Mouse (Mus musculus) bone marrow macrophage, adult 2 months (primary cell): ENCODE data around the gene Dlk1. TPM values are rescaled to one million over a fixed set of nuclear protein-coding genes. Genes with fewer than 3 reads are reported as not detected.

Source experiments
- H3K27ac ChIP-seq: 2 replicates; pipeline ENCODE4 v1.5.1; 2012; ENCODE audit warnings: low read depth, low read length; ENCODE audit not compliant: insufficient read depth
- H3K4me1 ChIP-seq: 2 replicates; pipeline ENCODE4 v1.6.1; 2012; ENCODE audit warnings: low read length; ENCODE audit not compliant: control insufficient read depth, insufficient read depth
- H3K4me3 ChIP-seq: 2 replicates; pipeline ENCODE4 v1.5.1; 2012; ENCODE audit warnings: mild to moderate bottlenecking, low read length, moderate library complexity; ENCODE audit not compliant: insufficient read depth
- CTCF ChIP-seq: IDR thresholded peaks from 2 replicates; pipeline ENCODE4 v1.5.1; 2012; ENCODE audit warnings: low read depth, mild to moderate bottlenecking, low read length, moderate library complexity
- POLR2A ChIP-seq: IDR thresholded peaks from 2 replicates; pipeline ENCODE4 v1.6.1; 2012; ENCODE audit warnings: mild to moderate bottlenecking, low read depth, low read length, borderline replicate concordance
- polyA plus RNA-seq: library from polyadenylated mRNA; stranded (reverse); fragments of >200 nt; gene quantifications from 2 replicates; pipeline ENCODE4 v1.2.4, GENCODE M21; 2012; ENCODE audit not compliant: missing spikeins, insufficient read depth, insufficient read length

Dlk1 gene
- polyA plus RNA-seq, 1 experiment: not detected

DNA sequence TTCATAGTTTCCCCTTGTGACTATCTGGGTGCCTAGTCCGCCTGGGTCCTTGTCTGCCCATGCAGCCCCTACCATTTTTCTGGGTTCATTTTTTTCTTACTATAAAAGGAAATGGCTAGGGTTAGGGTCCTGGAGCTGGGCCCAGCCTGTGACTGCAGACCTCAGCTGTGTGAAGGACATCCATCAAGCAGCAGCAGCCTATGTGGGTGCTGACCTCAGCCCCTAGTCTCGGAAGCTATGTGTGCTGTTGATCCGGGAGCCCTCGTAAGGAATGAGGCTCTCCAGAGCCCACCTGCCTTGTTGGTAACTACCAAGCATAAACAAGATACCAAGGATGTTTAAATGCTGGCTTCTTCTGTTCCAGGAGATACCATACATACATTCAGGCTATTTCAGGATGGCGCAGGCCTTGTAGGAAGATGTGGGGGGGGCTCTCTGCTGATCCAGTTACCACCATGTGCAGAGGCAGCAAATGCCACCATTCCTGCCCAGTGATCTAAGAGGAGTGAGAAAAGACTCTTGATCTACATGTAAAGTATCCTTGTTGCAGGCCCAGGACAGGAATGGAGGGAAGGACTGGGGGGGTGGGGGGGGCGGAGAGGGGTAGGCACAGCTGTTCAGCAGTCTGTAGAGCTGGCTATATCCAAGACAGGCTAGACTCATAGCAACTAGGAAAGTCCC is 49.9 kb downstream of the Dlk1 start:
- Histone ChIP-seq H3K27ac (no peak overlapping the region), H3K4me3 (no peak overlapping the region), H3K4me1 (no peaks in the 10 kb centered on the region)
- no peak for TF ChIP-seq CTCF
- no peak for TF ChIP-seq POLR2A

DNA sequence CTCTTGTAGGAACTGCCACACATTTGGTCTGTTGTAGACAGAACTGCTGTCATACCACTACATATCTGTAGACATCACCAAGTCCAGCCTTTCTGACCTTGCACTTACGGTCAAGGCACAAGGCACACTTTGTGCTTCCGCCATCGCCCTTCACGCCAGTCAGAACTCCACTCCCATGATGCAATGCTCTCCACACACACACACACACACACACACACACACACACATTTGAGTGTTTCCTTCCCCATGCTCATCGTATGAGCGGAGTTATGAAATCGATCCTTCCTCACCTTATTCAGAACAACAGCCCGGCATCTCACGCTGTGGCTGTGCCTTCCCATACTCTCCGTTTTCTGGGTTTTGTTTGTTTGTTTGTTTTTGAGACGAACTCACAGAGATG is 55.1 kb downstream of the Dlk1 start:
- no peak overlapping the region for H3K27ac ChIP-seq
- TF ChIP-seq CTCF: no peak
- no peak for TF ChIP-seq POLR2A
- H3K4me1 ChIP-seq: no peaks in the 10 kb centered on the region
- no peak overlapping the region for H3K4me3 ChIP-seq

DNA sequence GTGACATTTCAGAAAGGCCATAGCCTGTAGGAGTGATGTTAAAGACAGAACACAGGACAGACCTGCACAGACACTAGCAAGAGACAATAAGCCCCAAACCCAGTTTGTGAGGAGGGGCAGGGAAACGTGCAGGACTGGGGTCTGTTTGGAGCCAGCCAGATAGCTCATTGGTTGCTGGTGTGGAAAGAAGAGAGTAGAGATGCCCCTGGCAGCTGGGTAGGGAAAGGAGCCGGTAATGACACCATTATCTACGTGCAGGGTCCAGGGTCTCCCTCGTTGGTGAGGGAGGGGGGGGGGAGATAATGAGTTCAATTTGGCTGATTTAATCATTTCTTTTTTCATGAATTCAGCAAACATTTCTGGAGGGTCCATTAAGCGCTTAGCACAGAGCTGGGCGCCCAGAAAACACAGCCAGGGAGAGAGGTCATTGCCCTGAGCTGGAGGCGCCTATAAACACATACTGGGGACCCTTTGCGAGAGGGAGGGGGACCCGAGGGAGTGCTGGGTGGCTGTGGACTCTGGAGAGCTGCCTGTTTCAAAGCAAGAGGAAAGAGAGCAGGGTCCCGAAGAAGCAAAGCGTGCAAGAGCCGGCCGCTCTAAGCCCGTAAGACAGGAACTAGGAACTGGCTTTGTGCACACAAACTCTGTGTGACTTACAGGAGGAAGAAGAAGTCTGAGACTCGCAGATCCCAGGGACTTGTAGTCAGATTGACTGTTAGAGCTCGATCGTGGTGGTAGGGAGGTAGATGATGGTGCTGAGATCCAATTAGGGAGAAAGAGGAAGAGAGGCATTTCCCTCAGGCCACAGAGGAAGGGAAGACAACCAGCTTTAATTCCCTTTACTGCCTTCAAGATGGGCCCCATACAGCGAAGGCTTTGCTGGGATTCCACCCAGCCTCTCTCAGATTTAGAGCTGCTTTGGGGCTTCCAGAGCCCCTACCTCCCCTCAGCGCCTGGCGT is 56.2 kb downstream of the Dlk1 start:
- TF ChIP-seq CTCF (no peak), POLR2A (no peak)
- no peak overlapping the region for H3K27ac ChIP-seq

DNA sequence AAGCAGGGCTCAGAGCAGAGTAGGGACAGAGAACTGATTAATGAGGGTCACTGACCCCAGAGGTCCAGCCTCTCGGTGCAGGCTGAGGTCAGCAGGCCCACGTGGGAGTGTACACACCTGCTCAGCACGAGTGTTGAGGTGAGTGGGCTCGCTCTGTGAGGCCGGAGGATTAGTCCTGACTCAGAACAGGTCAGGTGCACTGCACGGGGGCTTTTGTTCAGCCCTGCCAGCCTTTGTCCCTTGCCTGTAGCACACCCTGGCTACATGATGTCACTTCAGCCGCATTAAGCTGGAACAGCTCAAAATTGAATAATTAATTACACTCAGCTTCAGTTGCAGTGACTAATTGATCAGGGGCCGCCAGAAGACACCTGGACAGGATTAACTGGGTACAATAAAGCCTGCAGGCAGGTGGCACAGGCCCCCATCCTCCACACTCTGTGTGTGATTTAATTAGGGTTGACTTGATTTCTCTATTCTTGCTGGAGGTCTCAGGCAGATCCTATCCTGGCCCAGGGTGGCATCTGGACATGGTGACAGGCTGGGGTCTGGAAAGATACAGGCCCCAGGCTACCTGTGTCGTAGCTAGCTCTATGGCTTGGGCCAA is 57.0 kb downstream of the Dlk1 start:
- Histone ChIP-seq H3K27ac (no peak overlapping the region), H3K4me1 (no peaks in the 10 kb centered on the region), H3K4me3 (no peak overlapping the region)
- no peak for TF ChIP-seq POLR2A
- no peak for TF ChIP-seq CTCF

More for the DNA sequence above, 56.2 kb downstream of the Dlk1 start:
- no peaks in the 10 kb centered on the region for H3K4me1 ChIP-seq
- H3K4me3 ChIP-seq: no peak overlapping the region

DNA sequence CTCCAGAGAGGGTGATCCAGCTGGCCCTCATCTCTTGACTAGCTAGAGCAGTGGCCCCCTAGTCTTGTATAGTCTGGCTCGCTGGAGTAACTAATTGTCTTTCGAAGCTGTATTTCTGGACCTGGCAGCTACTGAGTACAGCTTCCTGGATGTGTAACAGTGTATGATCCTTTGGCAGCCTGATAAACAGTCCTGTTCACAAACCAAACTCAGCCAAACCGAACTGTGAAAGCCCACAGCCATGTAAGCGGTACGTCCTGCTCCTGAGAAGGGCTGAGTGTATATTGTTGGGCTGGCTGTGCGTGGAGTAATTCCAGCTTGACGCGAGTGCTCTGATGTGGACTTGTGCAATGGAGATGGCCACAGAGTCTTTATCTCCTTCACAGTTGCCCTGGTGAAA is 57.6 kb downstream of the Dlk1 start:
- TF ChIP-seq CTCF (no peak), POLR2A (no peak)
- Histone ChIP-seq H3K4me1 (no peaks in the 10 kb centered on the region), H3K27ac (no peak overlapping the region), H3K4me3 (no peak overlapping the region)

DNA sequence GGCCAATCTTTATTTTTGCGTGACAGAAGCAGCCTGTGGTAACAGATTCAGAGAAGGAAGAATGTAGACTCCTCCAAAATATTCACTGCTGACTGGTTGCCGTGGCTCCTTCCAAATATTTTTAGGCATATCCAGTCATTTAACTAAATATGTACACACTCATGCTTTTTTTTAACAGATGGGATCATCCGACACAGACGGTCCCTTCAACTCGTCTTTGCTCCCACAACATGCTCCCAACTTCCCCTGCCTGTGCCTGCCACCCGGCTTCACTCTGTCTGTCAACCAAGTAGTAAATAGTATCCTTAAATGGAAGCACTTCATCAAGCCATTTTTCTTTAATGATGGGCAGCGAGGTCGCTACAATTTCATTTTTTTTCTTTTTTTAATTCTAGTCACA is 58.8 kb downstream of the Dlk1 start:
- Histone ChIP-seq H3K27ac (no peak overlapping the region), H3K4me3 (no peak overlapping the region), H3K4me1 (no peaks in the 10 kb centered on the region)
- TF ChIP-seq POLR2A: no peak
- TF ChIP-seq CTCF: no peak

DNA sequence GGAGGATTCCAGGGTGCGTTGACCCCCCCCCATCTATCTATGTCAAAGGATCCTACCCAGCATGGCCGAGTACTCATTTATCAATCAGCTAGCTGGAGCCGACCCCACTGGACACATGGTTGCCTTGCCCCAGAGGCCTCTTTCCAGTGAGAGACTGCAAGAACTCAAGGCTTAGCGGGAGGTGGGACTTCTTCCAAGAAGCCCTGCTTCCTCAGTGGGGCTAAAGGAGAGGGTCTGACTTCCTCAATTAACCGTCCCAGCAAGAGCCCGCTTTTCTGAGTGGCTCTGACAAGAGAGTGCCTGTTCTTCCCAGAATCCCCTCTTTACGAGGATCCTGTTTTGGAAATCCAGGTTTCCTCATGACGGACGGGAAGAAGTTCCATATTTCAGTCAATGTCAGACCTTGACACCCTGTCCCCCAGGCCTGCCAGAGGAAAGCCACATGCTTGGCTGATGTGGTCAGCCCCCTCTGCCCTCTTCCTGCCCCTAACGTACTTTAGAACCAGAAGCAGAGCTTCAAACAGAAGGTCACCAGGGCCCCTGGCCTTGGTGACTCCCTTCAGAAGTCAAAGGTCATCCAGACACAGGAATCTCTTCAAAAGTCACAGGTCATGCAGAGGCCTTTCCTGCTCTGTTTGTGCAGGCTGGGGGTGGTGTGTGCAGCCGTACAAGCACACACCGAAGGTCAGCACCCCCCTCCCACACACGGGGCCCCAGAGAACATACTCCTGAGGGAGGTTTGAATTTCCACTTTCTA is 59.7 kb downstream of the Dlk1 start:
- H3K4me1 ChIP-seq: no peaks in the 10 kb centered on the region
- TF ChIP-seq CTCF: no peak
- TF ChIP-seq POLR2A: no peak
- H3K4me3 ChIP-seq: no peak overlapping the region
- H3K27ac ChIP-seq: no peak overlapping the region

Other genes with a start within 250 kb of the Dlk1 start
- gene Rtl1, start 147.5 kb downstream of the Dlk1 start, polyA plus RNA-seq: not detected in 2 replicates